Mouse (Mus musculus) CD4-positive, CD25-positive, alpha-beta regulatory T cell, adult 4 months (primary cell): ENCODE measurements around the gene Hap1. TPM values are rescaled to one million over a fixed set of nuclear protein-coding genes. Genes with fewer than 3 reads are reported as not detected.

ENCODE experiments used
- ATAC-seq: one replicate; pipeline ENCODE4 v1.8.0; 2017
- polyA plus RNA-seq, 2 experiments: library from polyadenylated mRNA; unstranded; fragments of 100-300 nt; shearing (Covaris generic); gene quantifications; one replicate each; pipeline ENCODE4 v1.2.1; 2017

Hap1 gene
- under 1 TPM in 1 of 2 experiments, not detected in 1; 0.50 TPM for polyA plus RNA-seq

- ATAC-seq = peak; percentile 43
Observed at GRCm38 (mm10) chr11:100355972-100356818, at the start of gene Hap1. TSS of gene Hap1 (minus strand) at chr11:100356128.

- ATAC-seq = no peak
Observed at GRCm38 (mm10) chr11:100404456-100405074, 48.6 kb upstream of the Hap1 start.

- no peak for ATAC-seq
Observed at GRCm38 (mm10) chr11:100403445-100404134, 47.7 kb upstream of the Hap1 start.

- ATAC-seq = no peak
Observed at GRCm38 (mm10) chr11:100402682-100403081, 46.8 kb upstream of the Hap1 start.

- no peak for ATAC-seq
Observed at GRCm38 (mm10) chr11:100402240-100402639, 46.3 kb upstream of the Hap1 start.

GRCm38 (mm10) chr11:100400842-100401241 is 44.9 kb upstream of the Hap1 start:
- no peak for ATAC-seq

GRCm38 (mm10) chr11:100399727-100400538 is 44.0 kb upstream of the Hap1 start:
- ATAC-seq = no peak

- no peak for ATAC-seq
Observed at GRCm38 (mm10) chr11:100399320-100399719, 43.4 kb upstream of the Hap1 start.

- ATAC-seq = no peak
Observed at GRCm38 (mm10) chr11:100398517-100398916, 42.6 kb upstream of the Hap1 start.

GRCm38 (mm10) chr11:100397600-100398389 is 41.9 kb upstream of the Hap1 start, which contains the start of gene Jup:
TSS of gene Jup (minus strand) at chr11:100397763.
- peak; percentile 92 for ATAC-seq

GRCm38 (mm10) chr11:100396886-100397599 is 41.1 kb upstream of the Hap1 start:
- peak; percentile 24 for ATAC-seq

- no peak for ATAC-seq
Observed at GRCm38 (mm10) chr11:100395861-100396631, 40.1 kb upstream of the Hap1 start.

- ATAC-seq = no peak
Observed at GRCm38 (mm10) chr11:100395200-100395599, 39.3 kb upstream of the Hap1 start.

GRCm38 (mm10) chr11:100394353-100395074 is 38.6 kb upstream of the Hap1 start:
- no peak for ATAC-seq

- ATAC-seq = no peak
Observed at GRCm38 (mm10) chr11:100393733-100394132, 37.8 kb upstream of the Hap1 start.

GRCm38 (mm10) chr11:100392958-100393357 is 37.0 kb upstream of the Hap1 start:
- ATAC-seq = no peak

GRCm38 (mm10) chr11:100391884-100392345 is 36.0 kb upstream of the Hap1 start:
- ATAC-seq = no peak

- ATAC-seq = no peak
Observed at GRCm38 (mm10) chr11:100391081-100391883, 35.4 kb upstream of the Hap1 start.
